Mouse (Mus musculus) neutrophil, adult 5-6 weeks (primary cell): ENCODE measurements around the gene Yipf7. TPM values are rescaled to one million over a fixed set of nuclear protein-coding genes. Genes with fewer than 3 reads are reported as not detected.

Experiments
- ATAC-seq: fragments of 151-379, 151-347 bp; 2 replicates; pipeline ENCODE4 v1.8.0; 2017; ENCODE audit warnings: mild to moderate bottlenecking, moderate TSS enrichment; ENCODE audit not compliant: insufficient number of reproducible peaks, poor library complexity, low FRiP score, severe bottlenecking; ENCODE audit errors: extremely low read depth
- total RNA-seq: library from RNA; stranded (forward); fragments of 200-1000 nt; gene quantifications from 2 replicates; pipeline ENCODE4 v1.2.3, GENCODE M21; 2017

Yipf7 gene
- total RNA-seq: not detected in 2 replicates

GRCm38 (mm10) chr5:69542489-69542888, at the start of gene Yipf7:
Gene Yipf7 (minus strand): TSS chr5:69542648.
- ATAC-seq: no peak

GRCm38 (mm10) chr5:69591640-69592461, 49.4 kb upstream of the Yipf7 start, which contains the start of gene Gnpda2:
Gene Gnpda2 (minus strand): TSS chr5:69592340.
- peak; percentile 92 for ATAC-seq

GRCm38 (mm10) chr5:69557404-69557935, 15.0 kb upstream of the Yipf7 start:
- ATAC-seq: no peak

GRCm38 (mm10) chr5:69556628-69557403, 14.4 kb upstream of the Yipf7 start, which contains the start of gene Guf1:
Gene Guf1 (plus strand): TSS chr5:69556923.
- peak; percentile 95 for ATAC-seq

- no peak for ATAC-seq
These were observed 768 bp downstream of the Yipf7 start for GRCm38 (mm10) chr5:69541680-69542079.

GRCm38 (mm10) chr5:69523944-69524343, 18.5 kb downstream of the Yipf7 start:
- no peak for ATAC-seq

- 0 out of 2 replicates have a peak, but pooled peaks have one; percentile 30 for ATAC-seq
These were observed 20.4 kb downstream of the Yipf7 start for GRCm38 (mm10) chr5:69522064-69522463.

GRCm38 (mm10) chr5:69520661-69521278, 21.7 kb downstream of the Yipf7 start:
- ATAC-seq: peak; percentile 66; the same call in 1 of the 2 replicates

GRCm38 (mm10) chr5:69512203-69512602, 30.2 kb downstream of the Yipf7 start:
- no peak for ATAC-seq

- ATAC-seq: no peak
These were observed 30.8 kb downstream of the Yipf7 start for GRCm38 (mm10) chr5:69511631-69512030.

- ATAC-seq: no peak
These were observed 35.4 kb downstream of the Yipf7 start for GRCm38 (mm10) chr5:69507045-69507444.

GRCm38 (mm10) chr5:69489046-69489445, 53.4 kb downstream of the Yipf7 start:
- no peak for ATAC-seq

GRCm38 (mm10) chr5:69467520-69467919, 74.9 kb downstream of the Yipf7 start:
- ATAC-seq: no peak

Other genes with a start within 250 kb of the Yipf7 start
- gene Kctd8, start 201.0 kb downstream of the Yipf7 start, total RNA-seq: not detected in 2 replicates
- gene Guf1, start 14.3 kb upstream of the Yipf7 start, total RNA-seq: 25.4 and 25.7 TPM in 2 replicates
- 12.6 and 20.9 TPM in 2 replicates for gene Gnpda2, start 49.7 kb upstream of the Yipf7 start, total RNA-seq